Mouse (Mus musculus) kidney, postnatal 14 days (tissue): ENCODE measurements at regions not wholly inside any gene's neighbourhood (a gene's known extent, or its start where the extent isn't known, plus 50 kb on each side); places are given as distances from the start of the nearest gene placed in this dataset.

Source experiments
- DNase-seq: peaks from one replicate; pipeline ENCODE4 v3.0.0; 2022; ENCODE audit warnings: mixed read lengths

DNA sequence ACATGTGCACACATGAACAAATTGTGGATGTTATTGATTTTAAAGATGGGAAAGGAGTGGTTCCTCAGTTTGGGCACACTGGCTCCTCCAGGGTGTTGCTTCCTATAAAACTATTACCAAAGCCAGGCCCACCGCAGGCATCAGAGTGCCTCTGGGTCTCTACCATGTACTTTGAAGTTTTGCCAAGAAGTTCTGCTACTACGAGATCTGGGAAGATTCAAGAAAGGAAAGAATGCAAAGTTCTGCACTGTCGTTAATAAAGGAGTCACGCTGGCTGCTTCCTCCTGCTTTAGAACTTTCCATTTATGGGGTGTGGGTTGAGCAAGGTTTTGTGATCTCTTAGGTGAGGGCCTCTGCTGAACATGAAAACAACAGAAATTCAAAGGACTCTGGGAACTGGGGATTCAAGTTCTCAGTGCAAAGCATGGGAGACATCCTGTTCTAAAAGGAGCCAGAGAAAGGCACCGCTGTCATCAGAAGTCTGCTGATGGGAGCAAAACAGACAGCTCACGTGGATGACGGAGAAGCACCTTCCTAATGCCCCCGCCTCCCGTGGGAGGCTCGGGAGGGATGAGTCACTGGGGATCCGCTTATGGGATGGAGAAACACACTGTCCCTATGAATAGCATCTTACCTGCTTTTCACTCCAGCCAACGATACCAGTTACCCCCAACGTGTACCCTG lies 394.6 kb upstream of the Kazn start:
- DNase-seq: no peak

DNA sequence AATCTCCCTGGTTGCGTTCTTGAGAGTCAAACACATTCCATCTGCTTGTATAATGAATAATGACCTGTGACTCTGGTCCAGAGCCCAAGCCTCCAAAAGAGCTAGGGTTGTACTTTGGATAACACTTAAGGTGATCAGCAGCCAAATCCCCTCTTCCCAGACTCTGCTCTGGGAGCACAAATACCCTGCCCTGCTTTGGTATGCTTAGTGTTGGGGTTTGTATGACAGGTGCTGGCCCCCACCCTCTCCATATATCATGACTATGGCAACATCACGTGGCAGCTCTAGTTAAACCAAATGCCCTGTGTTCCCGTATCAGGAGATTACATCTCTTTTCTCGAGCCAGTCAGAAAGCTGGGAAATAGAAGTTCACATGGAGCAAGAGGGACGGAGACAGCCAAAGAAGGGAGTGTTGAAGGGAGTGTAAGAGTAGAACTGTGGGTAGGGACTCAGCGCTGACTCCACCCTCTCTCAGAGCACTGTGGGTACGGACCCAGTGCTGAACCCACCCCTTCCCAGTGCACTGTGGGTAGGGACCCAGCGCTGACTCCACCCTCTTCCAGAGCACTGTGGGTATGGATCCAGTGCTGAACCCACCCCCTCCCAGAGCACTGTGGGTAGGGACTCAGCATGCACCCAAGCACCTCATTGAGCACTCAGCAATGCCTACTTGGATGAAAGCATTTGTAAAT lies 387.4 kb upstream of the Kazn start:
- DNase-seq: no peak

DNA sequence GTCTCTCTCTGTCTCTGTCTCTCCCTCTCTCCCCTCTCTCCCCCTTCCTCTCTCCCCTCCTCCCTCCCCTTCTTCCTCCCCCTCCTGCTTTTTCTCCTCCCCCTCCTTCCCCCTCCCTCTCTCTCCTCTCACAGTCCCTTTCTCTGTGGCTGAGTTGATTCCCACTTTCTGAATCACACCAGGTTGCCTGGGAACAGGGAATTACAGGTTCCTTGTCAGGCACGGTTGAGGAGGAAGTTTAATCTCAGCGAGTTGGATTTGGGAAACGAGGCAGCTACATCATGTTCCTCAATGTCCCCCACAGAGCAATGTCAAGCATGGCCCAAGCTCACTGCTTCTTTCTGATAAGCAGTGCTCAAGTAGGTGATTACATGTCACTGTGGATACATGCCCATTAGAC lies 386.3 kb upstream of the Kazn start:
- no peak for DNase-seq

DNA sequence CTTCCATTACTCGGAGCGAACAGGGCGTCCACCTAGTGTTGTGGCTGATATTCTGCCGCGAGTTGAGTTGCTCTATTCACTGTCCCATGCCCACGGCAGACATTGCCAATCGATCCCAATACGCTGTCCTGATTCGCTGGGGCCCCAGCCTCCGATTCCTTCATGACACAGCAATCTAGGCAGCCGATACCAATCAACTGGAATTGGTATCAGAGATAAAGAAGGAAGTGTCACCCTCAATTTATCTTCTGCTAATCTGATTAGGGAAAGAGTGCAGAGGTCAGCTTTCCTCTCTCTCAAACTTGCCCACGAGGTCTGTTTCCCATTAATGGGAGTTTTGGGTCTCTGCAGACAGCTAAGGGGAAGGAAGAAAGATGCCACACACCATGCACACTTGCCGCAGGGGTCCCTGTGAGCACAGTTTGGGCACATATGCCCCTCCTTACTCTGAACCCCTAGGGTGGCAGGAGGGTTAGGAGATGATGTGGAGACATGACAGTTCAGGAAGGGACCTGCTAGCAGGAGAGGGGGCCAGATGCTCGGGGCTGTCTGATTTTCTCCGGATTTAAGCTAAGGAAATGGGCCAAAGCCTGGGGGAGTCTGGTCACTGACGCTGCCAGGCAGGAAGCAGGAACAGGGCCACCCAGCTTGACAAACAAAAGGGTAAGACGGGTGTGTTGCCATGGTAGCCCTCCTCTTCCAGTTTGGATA lies 383.1 kb upstream of the Kazn start:
- no peak for DNase-seq

DNA sequence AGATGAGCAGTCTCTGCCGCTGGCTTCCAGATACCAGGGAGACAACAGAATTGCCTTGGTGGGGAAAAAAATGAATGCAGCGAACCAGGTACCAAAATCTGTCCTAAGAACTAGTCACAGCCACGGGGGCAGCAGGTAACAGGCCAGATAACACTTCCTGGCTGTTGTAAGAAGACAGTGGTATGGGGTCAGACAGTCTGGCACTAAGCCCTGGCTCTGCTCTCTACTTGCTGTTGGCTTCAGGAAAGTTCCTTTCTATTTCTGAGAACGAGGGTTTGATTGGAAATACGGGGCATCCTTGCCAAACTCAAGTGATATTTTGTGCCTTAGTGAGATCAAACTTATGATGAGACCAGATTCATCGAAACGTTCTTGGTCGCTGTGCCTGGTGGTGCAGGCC lies 380.2 kb upstream of the Kazn start:
- DNase-seq: no peak

DNA sequence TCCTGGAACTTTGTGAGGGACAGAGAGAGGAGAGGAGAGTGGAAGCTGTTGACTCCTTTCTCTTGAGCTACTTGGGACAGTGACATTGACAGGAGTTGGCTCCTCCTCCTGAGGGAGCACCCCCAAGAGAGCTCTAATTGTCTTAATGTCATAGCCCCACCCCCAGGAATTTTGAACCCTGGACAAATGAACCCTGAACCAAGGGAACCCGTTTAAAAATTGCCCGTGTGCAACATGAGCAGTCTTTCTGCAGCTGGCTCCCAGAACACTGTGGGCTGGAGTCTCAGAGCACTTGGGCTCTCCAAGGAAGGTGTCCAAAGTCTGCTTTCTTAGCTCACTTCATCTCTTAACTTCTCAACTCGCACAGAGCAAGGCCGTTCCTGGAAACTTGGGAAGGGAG lies 379.6 kb upstream of the Kazn start:
- peak; percentile 13 for DNase-seq

DNA sequence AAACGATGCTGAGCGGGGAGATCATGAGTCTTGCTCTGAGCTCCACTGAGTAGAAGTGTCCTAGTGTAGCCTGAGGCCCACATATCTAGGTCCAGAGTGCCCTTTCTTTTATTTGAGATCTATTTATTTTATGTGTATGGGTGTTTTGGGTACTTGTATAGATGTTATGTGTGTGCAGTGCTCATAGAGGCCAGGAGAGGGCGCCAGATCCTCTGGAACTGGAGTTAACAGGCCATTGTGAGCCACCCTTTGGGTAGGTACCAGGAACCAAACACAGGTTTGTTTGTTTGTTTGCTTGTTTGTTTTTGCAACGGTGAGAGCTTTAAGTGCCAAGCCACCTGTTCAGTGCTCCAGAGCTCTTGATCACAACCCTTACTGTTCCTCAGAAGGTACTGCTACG lies 378.5 kb upstream of the Kazn start:
- peak; percentile 10 for DNase-seq

DNA sequence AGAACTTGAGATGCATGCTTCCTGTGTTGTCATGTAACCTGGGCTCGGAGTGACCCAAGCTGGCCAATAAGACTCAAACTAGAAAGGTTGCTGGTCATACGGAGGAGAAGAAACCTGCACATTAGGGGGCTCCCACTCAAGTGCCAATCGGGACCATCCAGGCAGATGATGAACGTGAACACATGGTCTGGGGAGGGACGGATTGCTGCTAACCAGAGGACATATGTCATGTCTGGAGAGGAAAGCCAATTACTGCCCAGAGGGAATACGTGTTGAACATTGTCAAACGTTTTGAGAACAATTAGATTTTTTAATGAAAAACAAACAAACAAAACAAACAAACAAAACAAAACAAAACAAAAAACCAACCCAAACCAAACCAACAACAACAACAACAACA lies 377.7 kb upstream of the Kazn start:
- DNase-seq: no peak

DNA sequence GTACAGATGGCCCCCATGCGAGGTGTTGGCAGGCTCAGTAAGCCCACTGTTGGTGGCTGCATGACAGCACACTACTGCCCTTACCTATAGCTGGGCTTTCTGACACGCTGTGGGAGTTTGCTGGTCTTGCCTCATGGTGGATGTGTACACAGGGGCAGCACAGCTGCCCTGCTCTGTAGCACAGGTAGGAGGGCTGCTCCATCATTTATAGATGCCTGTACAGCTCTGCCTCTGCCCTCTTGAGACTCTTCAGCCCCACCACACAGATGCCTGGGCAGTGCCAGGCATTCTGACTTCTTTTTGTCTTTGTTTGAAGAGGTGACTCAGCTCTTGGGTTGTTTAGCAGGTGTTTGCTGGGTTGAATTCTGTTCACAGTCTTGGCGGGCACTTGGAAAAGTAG lies 365.9 kb upstream of the Kazn start:
- no peak for DNase-seq

DNA sequence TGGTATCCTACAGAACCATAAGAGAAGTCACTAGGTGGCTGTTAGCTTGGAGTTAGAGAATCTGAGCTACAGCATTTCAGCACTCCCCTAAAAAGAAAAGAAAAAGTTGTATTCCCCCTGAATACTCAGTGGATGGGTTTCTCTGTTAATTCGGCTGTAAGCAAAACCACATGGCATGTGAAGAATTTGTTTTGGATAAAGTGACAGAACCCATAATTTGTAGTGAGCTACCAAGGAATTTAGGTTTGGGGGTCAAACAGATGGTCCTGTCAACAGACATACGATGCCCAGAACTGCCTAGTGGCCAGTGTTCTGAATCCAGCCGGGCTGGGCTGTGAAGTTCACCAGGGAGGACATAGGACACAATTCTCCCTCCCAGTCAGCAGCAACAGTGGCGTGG lies 358.0 kb upstream of the Kazn start:
- DNase-seq: no peak

DNA sequence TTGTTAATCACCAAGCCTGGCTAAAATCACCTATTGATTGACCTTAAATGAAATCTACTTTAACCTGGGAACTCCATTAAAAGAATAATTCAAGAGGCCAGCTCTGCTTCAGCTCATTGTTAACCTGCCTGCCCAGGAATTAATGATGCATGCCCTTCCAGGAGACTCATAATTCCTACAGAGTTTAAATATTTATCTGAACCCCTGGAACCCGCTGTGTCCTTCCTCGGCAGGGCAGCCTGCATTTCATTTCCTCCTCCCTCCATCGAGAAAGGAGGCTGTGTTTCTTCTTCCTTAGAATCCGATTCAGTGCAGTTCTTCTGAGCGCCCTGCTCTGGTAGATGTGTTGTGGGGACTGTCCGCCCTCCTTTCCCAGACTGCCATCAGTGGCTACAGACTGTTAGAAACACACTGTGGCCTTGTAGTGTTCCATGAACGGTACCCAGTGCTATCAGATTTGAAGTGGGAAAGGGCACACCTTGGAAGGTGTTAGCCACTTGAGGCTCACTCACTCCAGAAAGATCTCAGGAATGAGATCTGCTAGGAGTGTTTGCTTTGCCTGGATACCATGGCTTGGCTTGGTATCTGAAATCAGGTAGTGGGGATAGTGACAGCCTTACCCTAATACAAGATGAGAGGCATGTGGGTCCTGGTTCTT lies 350.0 kb upstream of the Kazn start:
- peak; percentile 11 for DNase-seq

DNA sequence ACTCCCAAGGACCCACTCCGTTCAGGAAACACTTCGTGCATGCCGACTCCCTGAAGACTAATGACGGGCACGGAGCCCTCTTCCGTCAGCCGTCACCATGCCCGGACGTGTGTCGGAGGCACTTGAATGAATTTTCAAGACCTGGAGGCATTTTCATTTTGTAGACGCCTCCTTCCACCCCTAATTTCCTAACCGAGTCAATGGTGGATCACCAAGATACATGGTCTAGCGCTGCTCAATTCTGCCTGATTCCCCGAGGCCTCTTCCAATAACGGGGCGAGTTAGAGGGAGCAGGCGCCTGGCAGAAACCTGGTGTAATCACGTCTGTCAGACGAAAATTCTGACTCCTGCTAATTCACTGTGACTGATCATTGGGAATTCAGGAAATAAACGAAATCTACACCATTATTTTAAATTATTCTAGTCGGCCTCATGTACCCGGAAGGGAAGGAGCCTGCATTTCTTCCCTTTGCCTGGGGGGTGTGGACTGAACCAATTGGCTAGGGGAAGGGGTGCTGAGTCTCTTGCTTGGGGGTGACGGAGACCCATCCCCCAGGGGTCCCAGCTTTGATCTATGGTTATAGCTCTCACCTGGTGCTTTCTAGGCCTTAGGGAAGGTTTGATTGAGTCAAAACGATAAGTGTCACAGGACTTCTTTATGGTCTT lies 349.4 kb upstream of the Kazn start:
- DNase-seq: no peak

DNA sequence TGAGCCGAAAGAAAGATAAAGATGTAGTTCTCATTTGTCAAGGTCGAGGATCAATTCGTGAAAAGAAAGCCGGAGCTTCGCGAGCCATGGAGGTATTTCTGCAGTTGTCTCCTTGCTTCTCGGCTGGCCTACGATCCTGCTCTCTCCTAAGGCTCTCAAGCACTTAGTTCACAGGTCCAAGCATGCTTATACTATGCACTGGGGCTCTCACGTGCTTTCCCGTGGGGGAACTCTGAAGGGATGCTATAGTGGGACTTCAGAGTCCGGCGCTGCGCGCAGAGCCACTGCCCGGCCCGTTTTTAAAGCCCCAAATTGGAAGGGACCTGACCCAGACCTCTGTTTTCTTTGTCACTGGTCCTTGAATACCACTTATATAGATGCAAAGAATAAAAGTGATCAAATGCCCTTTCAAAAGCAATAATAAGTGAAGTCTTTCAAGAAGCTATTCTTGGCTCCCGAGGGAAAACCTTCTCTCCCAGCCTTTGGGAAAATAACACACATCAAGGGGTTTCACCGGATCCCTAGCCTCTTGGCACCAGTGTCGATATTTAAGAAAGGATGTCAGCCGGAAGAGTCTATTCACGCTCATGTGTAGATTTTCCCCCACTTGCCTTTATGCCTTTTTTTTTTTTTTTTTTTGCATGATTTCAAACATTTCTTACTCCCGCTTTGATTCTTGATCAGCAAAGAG lies 348.3 kb upstream of the Kazn start:
- no peak for DNase-seq

DNA sequence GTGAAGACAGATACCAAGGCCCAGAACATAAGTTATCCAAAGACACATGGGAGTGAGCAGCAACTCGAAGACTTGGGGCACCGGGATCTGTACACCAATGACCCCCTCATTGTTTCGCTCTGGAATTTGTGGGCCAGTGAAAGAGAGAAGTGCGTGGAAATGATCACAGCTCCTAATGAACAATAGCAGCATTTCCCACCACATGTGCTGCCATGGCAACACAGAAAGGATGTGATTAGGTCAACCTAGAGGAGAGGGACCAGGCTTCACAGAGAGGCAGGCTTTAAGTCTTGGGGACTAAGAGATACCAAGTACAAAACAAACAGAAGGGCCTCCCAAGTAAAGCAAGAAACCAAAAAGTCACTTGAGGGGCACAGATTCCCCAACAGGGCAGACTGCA lies 339.3 kb upstream of the Kazn start:
- DNase-seq: no peak

DNA sequence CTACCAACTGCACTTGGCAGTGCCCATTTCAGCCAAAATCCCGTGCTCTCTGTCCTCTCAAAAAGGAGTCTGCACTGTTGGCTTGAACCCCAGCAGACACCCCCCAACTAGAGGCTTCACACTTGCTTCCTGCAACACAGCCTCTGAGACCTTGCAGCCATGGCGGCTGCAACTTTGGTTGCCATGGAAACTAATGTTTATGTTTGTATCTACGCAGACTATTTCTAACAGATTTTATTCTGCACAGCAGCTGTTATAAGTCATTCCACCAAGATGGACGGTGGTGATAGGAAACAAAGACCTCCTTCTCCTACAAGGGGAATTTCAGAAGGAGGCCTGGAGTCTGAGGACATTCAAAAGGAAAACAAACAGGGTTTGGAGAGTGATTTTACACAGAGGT lies 338.3 kb upstream of the Kazn start:
- DNase-seq: no peak

DNA sequence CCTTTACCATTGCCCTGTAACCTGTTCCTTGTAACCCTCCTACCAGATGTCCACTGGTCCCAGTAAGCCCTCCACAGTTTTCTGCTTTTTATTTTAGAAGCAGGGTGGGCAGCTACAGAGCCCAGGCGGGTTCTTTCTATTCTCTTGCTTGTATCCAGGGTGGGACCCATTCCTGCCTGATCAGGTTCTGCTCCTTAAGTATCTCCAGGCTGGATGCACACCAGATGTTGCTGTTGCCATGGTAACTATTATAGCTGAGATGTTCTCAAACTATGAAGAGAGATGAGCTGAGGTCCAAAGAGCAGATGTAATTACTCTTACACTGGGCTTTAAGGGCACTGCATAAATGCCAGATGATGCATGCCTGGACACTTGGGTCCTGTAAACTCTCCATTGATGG lies 335.3 kb upstream of the Kazn start:
- no peak for DNase-seq

DNA sequence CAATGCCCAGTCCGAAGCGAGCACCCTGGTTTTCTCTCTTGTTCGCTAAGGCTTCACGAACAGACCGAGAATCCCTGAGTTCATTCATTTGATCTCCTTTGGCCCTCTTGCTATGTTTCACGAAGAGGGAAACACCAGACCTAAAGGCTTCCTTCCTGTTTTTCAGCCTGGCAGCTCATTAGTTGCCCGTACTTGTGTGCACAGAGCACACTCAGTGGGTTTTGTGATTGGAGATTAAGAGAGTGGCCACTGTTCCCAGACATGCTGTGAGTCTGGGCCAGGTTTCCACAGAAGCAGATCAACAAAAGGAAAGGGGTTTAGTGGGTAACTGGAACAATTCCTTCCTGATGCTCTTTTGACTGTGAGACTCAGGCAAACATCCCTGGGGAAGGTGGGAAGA lies 331.5 kb upstream of the Kazn start:
- no peak for DNase-seq

DNA sequence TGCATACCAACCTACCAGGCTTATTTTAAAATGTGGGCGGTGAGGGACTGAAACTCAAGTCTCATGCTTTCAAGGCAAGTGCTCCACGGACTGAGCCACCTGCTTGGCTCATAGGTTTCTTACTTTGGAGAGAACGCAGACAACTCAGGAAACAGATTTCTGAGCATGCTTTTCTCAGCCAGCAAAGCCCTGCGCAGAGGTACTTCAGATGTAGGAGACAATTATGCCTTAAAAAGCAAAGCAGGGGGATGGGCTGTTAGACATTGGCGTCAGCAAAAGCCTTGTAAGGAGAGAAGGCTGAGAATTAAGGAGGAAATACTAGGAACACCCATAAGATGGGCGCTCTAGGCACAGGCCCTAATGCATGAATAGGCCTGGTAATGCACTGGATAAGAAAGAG lies 329.4 kb upstream of the Kazn start:
- no peak for DNase-seq

DNA sequence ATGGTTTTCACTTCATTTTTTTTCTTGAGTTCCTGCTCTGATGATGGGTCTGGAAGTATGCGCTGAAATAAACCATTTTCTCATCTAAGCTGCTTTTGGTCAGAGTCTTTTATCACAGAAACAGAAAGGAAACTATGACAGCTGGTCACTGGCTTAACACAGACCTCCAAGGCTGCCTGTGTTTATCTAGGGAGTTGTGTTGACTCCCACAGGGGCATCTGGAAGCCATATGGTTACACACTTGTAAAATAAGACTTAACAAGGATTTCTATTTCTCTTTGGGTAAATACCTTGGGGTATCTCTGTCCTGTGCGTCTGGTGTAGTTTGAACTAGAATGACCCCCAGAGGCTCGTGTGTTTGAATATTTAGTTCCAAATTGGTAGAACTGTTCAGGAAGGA lies 315.5 kb upstream of the Kazn start:
- DNase-seq: no peak

DNA sequence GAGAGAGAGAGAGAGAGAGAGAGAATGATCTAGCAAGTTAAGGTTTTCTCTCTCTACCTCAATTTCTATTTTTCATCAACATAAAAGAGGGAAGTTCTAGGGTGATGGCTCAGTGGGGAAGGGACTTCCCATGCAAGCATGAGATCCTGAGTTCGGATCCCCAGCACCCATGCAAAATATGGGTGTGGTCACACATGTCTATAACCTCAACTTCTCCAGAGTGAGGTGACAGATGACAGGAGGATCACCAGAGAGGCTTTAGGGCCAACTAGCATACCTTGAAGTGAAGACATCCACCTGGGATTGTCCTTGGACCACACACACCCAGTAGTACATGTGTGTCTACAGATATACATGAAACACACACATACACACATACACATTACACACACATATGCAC lies 306.7 kb upstream of the Kazn start:
- no peak for DNase-seq

DNA sequence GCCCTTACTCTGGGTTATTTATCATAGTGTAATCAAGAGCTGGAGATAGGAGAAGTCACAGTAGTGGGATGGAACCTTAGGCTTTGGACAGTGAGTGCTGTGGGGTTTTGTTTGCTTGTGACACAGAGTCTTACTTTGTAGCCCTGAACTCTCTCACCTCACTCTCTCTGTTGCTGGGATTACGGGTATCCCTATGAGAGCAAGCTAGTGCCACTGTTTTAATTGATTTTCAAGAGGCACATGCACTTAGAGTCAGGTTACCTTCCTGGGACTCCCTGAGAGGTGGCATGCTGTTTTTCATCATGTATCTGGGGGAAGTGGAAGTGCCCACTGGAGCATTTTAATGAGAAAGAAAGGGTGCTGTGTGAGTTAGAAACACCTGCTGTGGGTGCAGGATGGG lies 306.0 kb upstream of the Kazn start:
- DNase-seq: no peak

DNA sequence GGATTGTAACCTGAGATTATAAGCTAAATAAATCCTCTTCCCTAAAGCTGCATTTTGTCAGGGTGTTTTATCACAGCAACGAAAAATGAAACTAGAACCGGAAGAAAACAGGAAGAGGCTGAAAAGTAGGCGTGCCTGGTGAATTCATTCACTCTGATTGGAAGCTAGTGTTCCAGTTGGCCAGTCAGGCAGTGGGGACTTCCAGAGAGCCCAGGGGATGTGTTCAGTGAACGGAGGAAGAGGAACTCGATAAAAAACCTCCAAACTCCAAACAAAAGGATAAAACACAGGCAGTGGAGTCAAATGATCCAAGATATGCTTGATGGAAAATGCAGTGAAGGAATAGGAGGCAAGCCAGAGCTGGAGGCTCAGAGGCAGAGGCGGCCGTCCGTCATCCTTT lies 305.5 kb upstream of the Kazn start:
- DNase-seq: peak; percentile 25
